Mouse (Mus musculus): ENCODE data around the gene Zc3h12b. TPM values are rescaled to one million over a fixed set of nuclear protein-coding genes. Genes with fewer than 3 reads are reported as not detected.
"Not testable (repeated sequence)": the region's sequence is repeated elsewhere in the genome, so short reads cannot be mapped to it uniquely, and the experiment has no call there.

The Zc3h12b gene
- polyA plus RNA-seq, 1 experiment from 2014 or later = 3.5 TPM

DNA sequence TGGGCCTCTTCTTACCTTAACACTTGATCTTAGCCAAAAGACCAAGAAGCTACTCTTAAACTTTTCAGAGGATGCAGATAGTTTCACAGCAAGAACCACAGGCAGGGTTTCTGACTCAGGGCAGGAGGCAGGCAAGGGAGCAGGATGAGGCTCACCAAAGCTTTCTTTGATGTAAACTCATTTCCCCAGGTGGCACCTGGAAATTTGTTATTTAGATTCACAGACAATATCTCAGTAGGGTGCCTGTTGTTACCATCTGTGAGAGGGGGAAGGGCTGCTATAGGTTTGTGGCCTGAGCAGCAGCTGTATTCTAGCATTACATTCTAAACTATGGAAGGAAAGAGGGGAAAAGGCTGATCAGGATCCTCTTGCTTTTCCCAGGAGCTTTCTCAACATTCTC lies 169.6 kb downstream of the Zc3h12b start:
- H3K4me2 ChIP-seq = no peak overlapping the region

GRCm38 (mm10) chrX:95902716-95903115 lies 191.2 kb downstream of the Zc3h12b start:
- H3K27me3 ChIP-seq (ENCODE audit: insufficient read depth, low read length) = no peaks in the 10 kb centered on the region
- no peak for TF ChIP-seq CTCF (IDR thresholded peaks at IDR 0.05; ENCODE audit: low read depth)
- H3K4me3 ChIP-seq (ENCODE audit: low read depth, low read length) = no peak overlapping the region
- no peaks in the 10 kb centered on the region for H3K9me3 ChIP-seq (ENCODE audit: low read depth, low read length)
- ATAC-seq (ENCODE audit: insufficient read depth) (no peak), DNase-seq (no peak)
- no peak overlapping the region for H3K9ac ChIP-seq
- H3K27ac ChIP-seq (ENCODE audit: low read depth) = no peak overlapping the region
- WGBS = 82% methylated on average over 3 of the region's 3 CpGs
- H3K4me2 ChIP-seq = no peak overlapping the region
- H3K4me1 ChIP-seq (ENCODE audit: insufficient read depth) = no peaks in the 10 kb centered on the region
- no peaks in the 10 kb centered on the region for H3K36me3 ChIP-seq (ENCODE audit: insufficient read depth)

More for the DNA sequence above, 169.6 kb downstream of the Zc3h12b start:
- no peaks in the 10 kb centered on the region for H3K4me1 ChIP-seq (ENCODE audit: insufficient read depth)
- H3K9me3 ChIP-seq (ENCODE audit: low read depth, low read length) = no peaks in the 10 kb centered on the region
- no peaks in the 10 kb centered on the region for H3K36me3 ChIP-seq (ENCODE audit: insufficient read depth)
- no peak overlapping the region for H3K9ac ChIP-seq
- no peak for TF ChIP-seq CTCF (IDR thresholded peaks at IDR 0.05; ENCODE audit: low read depth)
- H3K27me3 ChIP-seq (ENCODE audit: insufficient read depth, low read length) = no peaks in the 10 kb centered on the region
- no peak for ATAC-seq (ENCODE audit: insufficient read depth)
- no peak overlapping the region for H3K4me3 ChIP-seq (ENCODE audit: low read depth, low read length)
- no peak overlapping the region for H3K27ac ChIP-seq (ENCODE audit: low read depth)
- DNase-seq = no peak

GRCm38 (mm10) chrX:95935481-95935880 lies 224.0 kb downstream of the Zc3h12b start:
- DNase-seq (no peak), ATAC-seq (ENCODE audit: insufficient read depth) (no peak)
- no peaks in the 10 kb centered on the region for H3K9me3 ChIP-seq (ENCODE audit: low read depth, low read length)

GRCm38 (mm10) chrX:95945496-95945895 lies 234.0 kb downstream of the Zc3h12b start:
- Histone ChIP-seq H3K9me3 (ENCODE audit: low read depth, low read length) (no peaks in the 10 kb centered on the region), H3K27ac (ENCODE audit: low read depth) (no peak overlapping the region), H3K4me2 (no peak overlapping the region), H3K27me3 (ENCODE audit: insufficient read depth, low read length) (no peaks in the 10 kb centered on the region), H3K4me3 (ENCODE audit: low read depth, low read length) (no peak overlapping the region), H3K36me3 (ENCODE audit: insufficient read depth) (peaks cover 25% of the 10 kb centered on the region), H3K9ac (no peak overlapping the region), H3K4me1 (ENCODE audit: insufficient read depth) (no peaks in the 10 kb centered on the region)
- DNase-seq (no peak), ATAC-seq (ENCODE audit: insufficient read depth) (no peak)
- no peak for TF ChIP-seq CTCF (IDR thresholded peaks at IDR 0.05; ENCODE audit: low read depth)
- 84% methylated on average over 2 of the region's 2 CpGs for WGBS

More at GRCm38 (mm10) chrX:95935481-95935880, 224.0 kb downstream of the Zc3h12b start:
- Histone ChIP-seq H3K4me2 (no peak overlapping the region), H3K9ac (no peak overlapping the region), H3K36me3 (ENCODE audit: insufficient read depth) (peaks cover 35% of the 10 kb centered on the region; the same call in 1 of the 2 replicates), H3K27me3 (ENCODE audit: insufficient read depth, low read length) (no peaks in the 10 kb centered on the region), H3K4me1 (ENCODE audit: insufficient read depth) (no peaks in the 10 kb centered on the region), H3K27ac (ENCODE audit: low read depth) (no peak overlapping the region), H3K4me3 (ENCODE audit: low read depth, low read length) (no peak overlapping the region)
- no peak for TF ChIP-seq CTCF (IDR thresholded peaks at IDR 0.05; ENCODE audit: low read depth)
- 91% methylated on average over 2 of the region's 2 CpGs for WGBS

- 80% methylated on average over 4 of the region's 4 CpGs for WGBS
- DNase-seq = no peak
- Histone ChIP-seq H3K4me2 (no peak overlapping the region), H3K27ac (ENCODE audit: low read depth) (no peak overlapping the region), H3K4me3 (ENCODE audit: low read depth, low read length) (no peak overlapping the region), H3K27me3 (ENCODE audit: insufficient read depth, low read length) (no peaks in the 10 kb centered on the region), H3K36me3 (ENCODE audit: insufficient read depth) (peaks cover 27% of the 10 kb centered on the region), H3K4me1 (ENCODE audit: insufficient read depth) (no peaks in the 10 kb centered on the region), H3K9ac (no peak overlapping the region), H3K9me3 (ENCODE audit: low read depth, low read length) (no peaks in the 10 kb centered on the region)
- ATAC-seq (ENCODE audit: insufficient read depth) = no peak
- TF ChIP-seq CTCF (IDR thresholded peaks at IDR 0.05; ENCODE audit: low read depth) = no peak
Measured at GRCm38 (mm10) chrX:95948135-95948534, 236.7 kb downstream of the Zc3h12b start.

DNA sequence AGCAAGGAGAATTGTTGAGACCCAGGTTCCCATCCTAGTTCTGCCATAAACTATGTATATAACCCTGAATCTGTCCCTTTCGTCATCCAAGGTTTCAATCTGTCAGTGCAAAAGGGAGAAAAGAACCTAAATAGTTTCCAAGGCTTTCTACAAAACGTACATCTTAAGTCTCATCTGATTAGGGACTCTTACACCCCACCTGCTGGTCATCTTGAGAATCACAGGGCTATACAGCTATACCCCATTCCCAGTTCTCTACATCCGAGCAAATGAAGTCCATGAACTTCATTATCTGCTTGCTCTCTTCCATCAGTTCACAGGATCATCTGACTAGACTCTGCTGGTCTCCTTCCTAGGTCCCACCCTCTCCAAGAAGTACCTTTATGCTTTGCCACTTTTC lies 239.3 kb downstream of the Zc3h12b start:
- Histone ChIP-seq H3K4me2 (no peak overlapping the region), H3K27ac (ENCODE audit: low read depth) (no peak overlapping the region), H3K4me3 (ENCODE audit: low read depth, low read length) (no peak overlapping the region), H3K9ac (no peak overlapping the region), H3K36me3 (ENCODE audit: insufficient read depth) (peaks cover 16% of the 10 kb centered on the region; the same call in 1 of the 2 replicates), H3K27me3 (ENCODE audit: insufficient read depth, low read length) (no peaks in the 10 kb centered on the region), H3K9me3 (ENCODE audit: low read depth, low read length) (no peaks in the 10 kb centered on the region), H3K4me1 (ENCODE audit: insufficient read depth) (no peaks in the 10 kb centered on the region)
- 37% methylated on average over 3 of the region's 3 CpGs for WGBS
- DNase-seq (peak; percentile 71), ATAC-seq (ENCODE audit: insufficient read depth) (no peak)
- TF ChIP-seq CTCF (IDR thresholded peaks at IDR 0.05; ENCODE audit: low read depth) = peak; percentile 54

GRCm38 (mm10) chrX:95956497-95957293 lies 245.2 kb downstream of the Zc3h12b start, which contains the start of gene Las1l:
Gene Las1l (minus strand): TSS chrX:95956962.
- peak; percentile 100 for ATAC-seq (ENCODE audit: insufficient read depth)
- Histone ChIP-seq H3K27me3 (ENCODE audit: insufficient read depth, low read length) (no peaks in the 10 kb centered on the region), H3K4me2 (peak within 1 kb of the TSS; percentile 67), H3K9ac (peak within 1 kb of the TSS; percentile 60), H3K4me3 (ENCODE audit: low read depth, low read length) (peak within 1 kb of the TSS; percentile 53), H3K9me3 (ENCODE audit: low read depth, low read length) (no peaks in the 10 kb centered on the region), H3K27ac (ENCODE audit: low read depth) (no peak within 1 kb of the TSS), H3K36me3 (ENCODE audit: insufficient read depth) (no peaks in the 10 kb centered on the region), H3K4me1 (ENCODE audit: insufficient read depth) (no peaks in the 10 kb centered on the region)
- peak; percentile 24; the same call in 1 of the 2 replicates for TF ChIP-seq CTCF (IDR thresholded peaks at IDR 0.05; ENCODE audit: low read depth)
- 16% methylated on average over 42 of the region's 42 CpGs for WGBS
- DNase-seq = peak; percentile 94

DNA sequence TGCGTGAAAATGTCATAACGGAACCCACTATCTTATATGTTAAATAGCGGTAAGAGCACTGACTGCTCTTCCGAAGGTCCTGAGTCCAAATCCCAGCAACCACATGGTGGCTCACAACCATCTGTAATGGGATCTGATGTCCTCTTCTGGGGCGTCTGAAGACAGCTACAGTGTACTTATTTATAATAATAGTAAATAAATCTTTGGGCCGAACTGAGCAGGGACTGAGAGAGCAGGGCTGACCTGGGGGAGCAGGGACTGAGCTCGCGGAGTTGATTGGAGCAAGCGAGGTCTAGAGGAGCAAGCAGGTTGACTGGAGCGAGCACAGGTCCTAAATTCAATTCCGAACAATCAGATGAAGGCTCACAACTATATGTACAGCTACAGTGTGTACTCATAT lies 246.0 kb downstream of the Zc3h12b start:
- H3K4me1 ChIP-seq (ENCODE audit: insufficient read depth); H3K27ac ChIP-seq (ENCODE audit: low read depth); H3K27me3 ChIP-seq (ENCODE audit: insufficient read depth, low read length); H3K36me3 ChIP-seq (ENCODE audit: insufficient read depth); H3K9me3 ChIP-seq (ENCODE audit: low read depth, low read length): not testable (repeated sequence)
- DNase-seq (peak; percentile 3), ATAC-seq (ENCODE audit: insufficient read depth) (peak; percentile 16; the same call in 1 of the 2 replicates)
- Histone ChIP-seq H3K4me3 (ENCODE audit: low read depth, low read length) (peak overlapping the region; percentile 53), H3K9ac (peak overlapping the region; percentile 23; the same call in 1 of the 2 replicates), H3K4me2 (peak overlapping the region; percentile 67)
- 29% methylated on average over 11 of the region's 11 CpGs for WGBS
